Mouse (Mus musculus) retina, postnatal 1 day (tissue): ENCODE results near the gene Tmem130.
A peak's percentile ranks its signal among the peaks of the same experiment; 100 is the strongest.
"Not testable (repeated sequence)": the region's sequence is repeated elsewhere in the genome, so short reads cannot be mapped to it uniquely, and the experiment has no call there.

Experiments
- DNase-seq: peaks from one replicate; pipeline ENCODE4 v3.0.0-alpha.2; 2012

Gene Tmem130

DNA sequence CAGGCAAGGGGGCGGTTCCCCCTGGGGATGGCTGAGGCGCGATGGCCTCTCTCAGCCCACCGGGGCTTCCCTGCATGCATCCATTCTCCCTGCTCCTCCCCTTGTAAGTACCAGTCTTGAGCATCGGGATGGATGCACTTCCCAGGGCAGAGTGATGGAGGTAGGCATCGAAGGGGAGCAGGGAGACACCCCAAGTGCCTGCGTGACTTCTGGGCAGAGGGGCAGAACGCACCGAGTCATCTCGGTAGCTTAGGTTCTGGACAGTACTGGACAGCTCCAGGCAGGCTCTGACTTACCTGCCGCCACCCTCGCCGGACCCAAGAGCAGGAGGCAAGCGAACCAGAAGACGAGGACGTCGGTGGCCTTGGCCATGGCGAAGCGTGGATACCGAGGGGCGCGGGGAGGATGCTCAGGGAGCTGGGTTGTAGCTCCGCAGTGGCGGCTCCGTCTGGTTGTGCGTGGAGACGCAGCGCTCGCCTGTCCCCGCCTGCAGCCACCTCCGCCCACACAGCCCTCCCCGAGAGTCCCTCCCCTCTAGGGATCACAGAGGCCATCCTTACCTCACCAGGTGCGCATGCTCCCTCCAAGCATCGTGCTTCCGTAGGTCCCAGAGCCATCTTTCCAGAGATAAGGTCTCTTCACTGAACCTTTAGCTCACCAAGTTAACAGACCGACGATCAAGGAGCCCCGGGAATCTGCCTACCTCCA lies at the start of gene Tmem130:
Tmem130 (minus strand) TSS at position 658 of the 708 bp plus-strand sequence.
- DNase-seq: peak; percentile 77

DNA sequence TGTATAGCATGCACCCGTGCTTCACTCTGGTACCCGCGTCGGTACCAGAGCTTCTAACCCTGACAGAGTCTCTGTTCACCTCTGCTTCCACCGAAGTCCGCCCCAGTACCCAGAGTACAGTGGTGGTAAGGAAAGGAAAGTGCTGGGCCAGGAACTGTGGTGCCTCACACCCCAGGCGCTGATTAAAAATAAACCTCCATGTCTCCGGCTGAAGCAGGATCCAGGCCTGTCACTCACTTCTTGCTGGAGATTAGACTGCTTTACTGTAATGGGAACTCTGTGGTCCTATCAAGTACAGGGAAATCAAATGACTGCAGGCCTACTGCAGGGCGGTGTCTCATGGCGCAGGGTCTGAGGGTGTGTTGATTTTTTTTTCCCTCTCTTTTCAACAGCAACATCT lies 45.3 kb upstream of the Tmem130 start:
- DNase-seq: no peak

DNA sequence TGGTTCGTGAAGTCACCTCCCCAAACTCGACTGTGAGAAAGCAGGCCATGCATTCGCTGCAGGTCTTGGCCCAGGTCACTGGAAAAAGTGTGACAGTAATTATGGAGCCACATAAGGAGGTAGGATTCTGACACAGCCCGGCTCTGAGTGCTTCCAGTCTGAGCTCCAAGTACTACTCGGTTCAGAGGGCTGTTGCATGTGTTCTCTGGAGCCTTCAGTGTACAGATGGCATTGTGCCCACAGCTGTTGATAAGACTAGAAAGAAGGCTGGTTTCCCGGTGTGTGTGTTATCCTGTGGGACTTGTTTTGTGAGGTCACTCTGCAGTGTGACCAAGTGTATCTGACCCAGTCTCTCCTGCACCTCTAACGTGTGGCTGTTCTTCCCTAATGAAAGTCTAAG lies 42.6 kb upstream of the Tmem130 start:
- DNase-seq: no peak

DNA sequence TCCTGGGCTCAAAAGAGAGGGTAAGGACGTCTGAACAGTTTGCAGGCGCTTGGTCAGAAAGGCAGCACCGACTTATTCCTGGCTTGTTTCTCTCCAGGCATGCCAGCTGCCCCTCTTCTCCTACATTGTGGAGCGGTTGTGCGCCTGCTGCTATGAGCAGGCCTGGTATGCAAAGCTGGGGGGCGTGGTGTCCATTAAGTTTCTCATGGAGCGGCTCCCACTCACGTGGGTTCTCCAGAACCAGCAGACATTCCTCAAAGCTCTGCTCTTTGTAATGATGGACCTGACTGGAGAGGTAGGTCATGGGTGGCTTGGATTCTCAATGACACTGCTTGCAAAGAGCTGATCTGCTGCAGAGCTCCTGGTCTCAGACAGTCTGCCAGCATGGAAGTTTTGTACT lies 41.4 kb upstream of the Tmem130 start:
- no peak for DNase-seq

DNA sequence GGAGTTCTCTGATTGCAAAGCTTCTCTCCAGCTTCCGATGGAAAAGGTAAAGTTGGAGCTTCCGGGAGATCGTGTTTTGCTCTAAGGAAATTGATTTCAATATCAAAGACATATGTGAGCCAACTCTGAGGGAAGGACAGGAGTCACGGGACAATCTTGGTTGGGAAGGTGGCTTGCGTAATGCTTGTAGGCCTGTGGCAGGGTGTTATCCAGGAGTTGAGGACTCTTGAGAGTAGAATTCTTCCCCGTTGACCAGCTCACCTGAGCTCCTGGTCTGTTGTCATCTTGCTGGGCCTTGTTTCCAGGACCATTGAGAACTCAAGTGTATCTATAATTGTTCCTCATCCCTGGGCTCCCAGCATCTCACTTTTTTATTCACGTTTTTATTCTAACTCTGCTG lies 35.5 kb upstream of the Tmem130 start:
- DNase-seq: no peak

DNA sequence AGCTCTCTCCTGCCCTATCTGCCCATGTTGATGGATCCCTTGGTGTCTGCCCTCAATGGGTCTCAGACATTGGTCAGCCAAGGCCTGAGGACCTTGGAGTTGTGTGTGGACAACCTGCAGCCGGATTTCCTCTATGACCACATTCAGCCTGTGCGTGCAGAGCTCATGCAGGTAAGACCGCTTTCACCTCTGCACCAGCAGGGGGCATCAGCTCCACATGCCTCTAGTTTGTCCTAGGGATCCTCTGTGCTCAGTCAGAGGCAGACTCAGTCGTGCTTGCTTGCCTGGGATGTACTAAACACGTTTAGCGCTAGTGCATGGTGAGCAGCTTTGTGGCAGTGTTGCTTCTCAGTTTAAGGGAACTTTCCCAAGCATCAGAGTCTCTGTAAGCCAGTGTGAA lies 33.1 kb upstream of the Tmem130 start:
- peak; percentile 33 for DNase-seq

DNA sequence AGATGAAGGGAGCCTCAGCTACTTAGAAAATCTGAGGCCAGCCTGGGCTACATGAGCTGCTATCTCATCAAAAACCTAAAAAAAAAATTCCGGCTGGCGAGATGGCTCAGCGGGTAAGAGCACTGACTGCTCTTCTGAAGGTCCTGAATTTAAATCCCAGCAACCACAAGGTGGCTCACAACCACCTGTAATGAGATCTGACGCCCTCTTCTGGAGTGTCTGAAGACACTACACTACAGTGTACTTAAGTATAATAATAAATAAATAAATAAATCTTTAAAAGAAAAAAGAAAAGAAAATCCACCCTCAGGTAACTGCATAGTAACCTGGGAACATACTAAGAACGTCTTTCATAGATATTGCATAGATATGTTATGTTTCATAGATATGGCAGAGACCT lies 31.8 kb upstream of the Tmem130 start:
- no peak for DNase-seq

DNA sequence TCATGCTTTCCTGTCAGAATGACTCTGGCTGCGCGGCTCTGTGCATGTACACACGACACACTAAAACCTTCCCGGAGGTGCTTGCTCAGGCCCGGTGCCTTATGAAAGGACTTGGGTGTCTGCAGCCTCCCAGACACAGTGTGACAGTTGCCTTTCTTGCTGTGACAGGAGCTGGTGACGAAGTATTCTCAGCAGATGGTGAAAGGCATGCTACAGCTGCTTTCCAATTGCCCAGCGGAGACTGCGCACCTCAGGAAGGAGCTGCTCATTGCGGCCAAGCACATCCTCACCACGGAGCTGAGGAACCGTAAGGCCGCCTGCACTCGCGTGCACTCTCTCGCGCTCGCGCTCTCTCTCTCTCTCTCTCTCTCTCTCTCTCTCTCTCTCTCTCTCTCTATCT lies 24.8 kb upstream of the Tmem130 start:
- DNase-seq: no peak

DNA sequence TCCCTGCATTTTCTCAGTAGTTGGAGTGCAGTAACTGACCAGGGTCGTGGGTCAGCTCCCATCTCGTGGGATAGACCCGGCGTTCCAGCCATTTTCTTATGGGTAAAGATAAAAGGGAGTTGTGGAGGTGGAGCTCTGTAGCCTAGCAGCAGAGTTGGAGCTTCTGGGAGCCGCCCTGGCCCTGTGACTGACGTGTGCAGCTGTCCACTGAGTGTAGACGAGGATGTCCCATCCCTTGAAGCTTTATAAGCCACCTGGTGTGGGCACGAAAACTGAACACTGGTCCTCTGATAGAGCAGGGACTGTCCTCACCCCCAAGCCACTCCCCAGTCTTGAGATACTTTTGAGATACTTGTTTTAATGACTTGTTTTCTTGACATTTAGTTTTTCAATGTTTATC lies 19.0 kb upstream of the Tmem130 start:
- no peak for DNase-seq

DNA sequence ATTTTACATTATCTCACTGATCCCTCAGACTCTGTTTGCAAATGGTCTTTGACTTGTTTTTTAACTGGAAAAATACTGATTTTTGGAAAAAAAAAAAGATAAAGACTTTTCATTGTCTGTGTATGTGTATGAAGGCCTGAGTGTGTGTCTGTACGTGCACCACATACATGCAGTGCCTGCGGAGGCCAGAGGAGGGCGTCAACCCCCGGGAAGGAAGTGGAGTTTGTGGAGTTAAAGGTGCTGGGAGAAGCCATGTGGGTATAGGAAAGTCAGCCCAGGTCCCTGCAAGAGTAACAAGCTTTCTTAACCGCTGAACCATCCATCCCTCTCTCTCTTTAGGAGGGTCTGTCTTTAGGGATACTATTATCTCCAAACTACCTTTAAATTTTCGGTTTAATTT lies 11.6 kb upstream of the Tmem130 start:
- DNase-seq: no peak

DNA sequence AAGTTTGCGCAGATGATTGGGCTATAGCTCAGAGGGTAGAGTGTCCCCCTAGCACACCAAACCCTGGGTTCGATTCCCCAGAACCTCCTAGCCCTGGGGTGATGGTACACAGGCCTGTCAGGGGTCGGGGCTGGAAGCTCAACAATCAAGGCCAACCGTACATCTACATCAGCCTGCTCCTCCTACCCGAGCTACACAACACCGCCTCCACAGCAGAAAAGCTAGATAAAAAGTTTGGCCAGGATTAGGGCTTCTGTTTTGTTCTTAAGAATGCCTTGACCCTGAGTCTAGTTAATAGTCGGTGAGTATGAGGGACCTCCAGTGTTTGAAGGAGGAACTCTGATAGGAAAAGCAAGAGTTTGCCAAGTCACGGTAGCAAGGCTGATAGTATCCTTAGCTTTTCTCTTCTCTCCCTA lies 7.5 kb upstream of the Tmem130 start:
- DNase-seq: no peak

DNA sequence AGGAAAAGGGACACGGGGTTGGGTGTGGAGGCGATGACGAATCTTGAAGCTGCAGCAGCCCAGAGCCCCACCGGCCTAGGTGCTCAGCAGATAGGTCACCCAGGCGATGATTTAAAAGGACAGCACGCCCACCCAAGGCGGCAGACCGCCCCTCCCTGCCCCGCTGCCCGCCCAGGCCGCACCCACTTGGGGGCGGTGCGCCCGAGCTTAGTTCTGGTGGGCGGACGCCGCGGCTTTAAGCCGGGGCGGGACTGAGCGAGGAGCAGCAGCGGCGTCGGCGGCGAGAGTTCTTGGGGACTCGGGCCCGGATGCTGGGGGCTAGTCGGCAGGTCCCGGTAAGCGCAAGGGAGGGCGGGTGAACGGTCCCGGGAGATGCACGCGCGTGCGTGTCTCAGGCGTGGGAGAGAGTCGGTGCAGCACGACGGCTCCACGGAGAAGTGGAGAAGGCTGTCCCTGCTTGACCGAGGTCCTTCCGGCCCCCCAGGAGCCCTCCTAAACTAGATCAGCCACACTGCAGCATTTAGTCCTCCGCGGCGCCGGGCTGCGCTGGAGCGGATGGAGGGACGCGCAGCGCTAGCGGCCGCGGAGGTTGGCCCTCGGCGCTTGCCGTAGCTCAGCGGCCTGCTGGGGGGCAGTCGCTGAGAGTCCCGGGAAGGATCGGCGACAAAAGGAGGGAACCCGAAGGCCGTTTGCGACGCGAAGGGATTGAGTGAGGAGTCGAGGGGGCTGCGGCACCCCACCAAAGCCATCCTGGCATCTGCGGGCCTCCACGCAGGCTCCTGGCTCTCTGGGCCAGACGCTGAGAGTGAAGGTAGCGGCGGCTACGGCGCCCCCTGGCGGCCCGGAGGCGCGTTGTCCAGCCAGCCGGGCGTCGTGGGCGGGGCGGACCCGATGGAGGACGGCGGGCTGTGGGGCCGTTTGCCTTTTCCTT lies 6.6 kb upstream of the Tmem130 start:
- peak; percentile 95 for DNase-seq

DNA sequence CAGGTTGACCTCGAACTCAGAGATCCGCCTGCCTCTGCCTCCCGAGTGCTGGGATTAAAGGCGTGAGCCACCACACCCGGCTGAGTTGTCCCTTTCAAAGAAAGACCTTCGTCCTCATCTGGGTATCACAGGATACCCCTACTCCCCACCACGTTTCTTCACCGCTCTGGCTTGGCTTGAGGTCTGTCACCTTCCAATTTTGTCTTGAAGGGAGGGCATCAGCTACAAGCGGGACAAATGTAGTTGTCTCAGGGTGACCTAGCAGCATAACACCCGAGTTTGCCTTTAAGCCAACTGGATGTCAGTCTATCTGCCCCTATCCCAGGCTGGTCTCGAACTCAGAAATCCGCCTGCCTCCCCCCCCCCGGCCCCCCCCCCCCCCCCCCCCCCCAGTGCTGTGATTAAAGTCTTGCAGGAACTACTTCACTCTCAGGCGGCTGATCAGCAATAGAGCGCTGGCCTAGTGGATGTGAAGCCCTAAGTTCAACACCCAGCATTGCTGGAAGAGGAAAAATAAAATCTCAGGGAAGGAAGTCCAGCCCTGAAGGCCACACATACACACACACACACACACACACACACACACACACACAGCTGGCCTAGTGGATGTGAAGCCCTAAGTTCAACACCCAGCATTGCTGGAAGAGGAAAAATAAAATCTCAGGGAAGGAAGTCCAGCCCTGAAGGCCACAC lies 5.6 kb upstream of the Tmem130 start, which contains the start of gene Trrap:
Trrap (plus strand) TSS at position 627 of the 693 bp plus-strand sequence.
- DNase-seq: not testable (repeated sequence)

DNA sequence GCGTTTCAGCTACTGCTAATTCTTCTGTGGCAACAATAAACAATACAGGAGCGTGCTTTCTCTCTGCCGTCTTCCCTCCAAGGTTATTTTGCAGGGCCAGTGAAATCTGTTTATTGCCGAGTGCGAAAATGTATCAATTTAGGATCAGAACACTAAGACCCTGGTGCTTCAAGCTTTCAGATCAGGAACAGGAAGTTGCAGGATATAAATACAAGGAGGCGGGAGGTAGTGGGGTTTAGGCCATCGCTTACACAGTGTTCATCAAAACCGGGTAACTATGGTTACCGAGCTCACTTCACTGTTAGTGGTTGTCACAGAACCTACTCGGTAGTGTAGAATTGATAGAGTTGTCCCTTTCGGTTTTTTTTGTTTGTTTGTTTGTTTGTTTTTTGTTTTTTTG lies 5.0 kb upstream of the Tmem130 start:
- DNase-seq: no peak

DNA sequence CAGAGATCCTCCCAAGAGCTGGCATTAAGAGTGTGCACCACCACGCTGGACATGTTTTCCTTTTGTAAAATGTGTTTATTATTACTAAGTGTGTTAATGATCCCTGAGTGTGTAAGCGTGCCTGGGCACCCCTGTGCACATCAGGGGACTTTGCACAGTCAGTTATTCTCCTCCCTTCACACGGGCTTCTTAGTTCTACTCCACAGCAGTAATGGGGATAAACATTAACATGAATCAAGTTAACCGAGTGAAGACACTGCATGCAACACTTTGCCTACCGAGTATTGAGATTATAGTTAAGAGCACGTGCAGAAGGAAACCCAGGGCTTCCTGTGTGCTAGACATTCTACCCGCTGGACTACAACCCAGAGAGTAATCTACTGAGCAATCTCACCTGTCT lies 4.4 kb upstream of the Tmem130 start:
- DNase-seq: no peak

DNA sequence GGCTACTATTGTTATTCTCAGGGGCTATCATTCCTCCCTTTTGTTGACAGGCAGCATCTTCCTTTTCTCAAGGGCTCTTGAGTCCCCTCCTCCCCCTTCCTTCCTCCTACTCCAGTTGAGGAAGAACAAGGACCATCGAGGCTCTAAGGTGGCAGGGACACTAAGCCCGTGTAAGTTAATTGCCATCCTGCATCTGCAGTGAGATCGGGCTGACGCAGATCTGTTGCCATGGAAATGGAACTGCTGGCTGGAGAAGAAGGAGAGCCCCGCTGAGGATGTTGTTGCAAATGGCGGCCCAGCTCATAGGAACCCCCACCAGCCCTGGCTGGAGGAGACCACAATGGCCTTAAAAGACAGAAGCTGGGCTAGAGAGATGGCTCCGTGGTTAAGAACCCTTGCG lies 3.2 kb downstream of the Tmem130 start:
- peak; percentile 55 for DNase-seq

DNA sequence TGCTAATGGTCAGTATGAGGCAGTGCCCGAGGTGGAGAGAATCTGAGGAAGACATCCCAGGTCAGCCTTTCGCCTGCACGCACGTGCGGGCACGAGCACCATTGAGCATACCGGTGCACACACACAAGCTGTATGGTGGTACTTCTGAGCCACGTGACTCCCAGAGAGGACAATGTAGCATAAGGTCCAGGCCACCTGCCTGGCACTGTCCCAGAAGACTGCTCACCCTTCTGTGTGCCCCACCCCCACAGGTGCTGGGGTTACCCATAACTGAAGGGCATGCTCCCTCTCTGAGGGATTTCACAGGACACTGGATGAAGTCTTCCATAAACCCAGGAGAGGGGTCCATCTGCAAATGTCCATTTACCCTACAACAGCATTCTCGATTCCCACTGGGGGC lies 4.2 kb downstream of the Tmem130 start:
- DNase-seq: no peak

DNA sequence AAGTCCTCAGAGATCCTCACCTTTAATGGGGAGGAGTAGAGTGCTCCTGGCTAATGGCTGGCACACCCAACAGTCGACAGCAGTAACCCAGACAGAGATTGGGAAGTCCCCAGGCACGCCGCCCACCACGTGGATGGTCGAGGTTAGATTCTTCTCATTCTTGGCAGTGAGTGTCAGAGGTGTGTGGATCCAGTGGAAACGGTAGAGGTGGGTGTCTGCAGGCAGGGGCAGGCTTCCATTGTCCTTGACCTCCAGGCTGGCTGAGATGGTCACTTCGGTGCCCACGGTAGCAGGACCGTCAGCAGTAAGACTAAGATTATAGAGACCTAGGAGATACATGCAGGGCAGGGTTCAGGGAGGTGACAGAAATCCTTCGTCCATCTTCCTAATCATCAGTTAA lies 6.4 kb downstream of the Tmem130 start:
- DNase-seq: no peak

DNA sequence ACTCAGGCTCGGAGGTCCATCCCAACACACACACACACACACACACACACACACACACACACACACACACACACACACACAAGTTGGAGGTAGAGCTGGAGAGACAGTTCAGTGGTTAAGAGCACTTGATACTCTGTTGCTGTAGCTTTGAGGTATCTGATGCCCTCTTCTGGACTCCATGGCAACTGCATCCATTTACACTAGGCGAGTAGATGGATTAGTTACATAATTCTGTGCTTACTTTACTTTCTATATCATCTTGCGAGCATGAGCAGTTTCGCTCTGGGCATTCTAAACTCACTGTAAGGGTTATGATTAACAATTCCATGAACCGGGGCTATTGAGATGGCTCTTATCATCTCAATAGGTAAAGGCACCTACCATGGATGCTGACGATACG lies 8.6 kb downstream of the Tmem130 start:
- peak; percentile 69 for DNase-seq

DNA sequence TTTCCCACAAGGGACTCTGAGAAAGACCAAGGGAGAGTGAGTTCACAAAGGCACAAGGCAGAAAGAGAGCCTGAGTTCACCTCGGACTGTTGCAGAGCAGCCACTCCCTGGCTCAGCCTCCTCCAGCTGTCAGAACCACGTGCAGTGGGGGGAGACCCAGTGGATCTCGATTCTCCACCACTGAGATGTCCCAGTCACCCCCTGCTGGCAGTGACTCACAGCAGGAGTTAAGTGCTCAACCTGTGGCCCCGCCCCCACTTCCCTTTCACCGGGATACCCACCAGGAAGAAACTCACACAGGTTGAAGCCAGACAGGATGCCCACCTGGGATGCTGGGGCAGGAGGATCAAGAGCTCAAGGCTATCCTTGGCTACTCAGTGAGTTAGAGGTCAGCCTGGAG lies 9.2 kb downstream of the Tmem130 start:
- no peak for DNase-seq

DNA sequence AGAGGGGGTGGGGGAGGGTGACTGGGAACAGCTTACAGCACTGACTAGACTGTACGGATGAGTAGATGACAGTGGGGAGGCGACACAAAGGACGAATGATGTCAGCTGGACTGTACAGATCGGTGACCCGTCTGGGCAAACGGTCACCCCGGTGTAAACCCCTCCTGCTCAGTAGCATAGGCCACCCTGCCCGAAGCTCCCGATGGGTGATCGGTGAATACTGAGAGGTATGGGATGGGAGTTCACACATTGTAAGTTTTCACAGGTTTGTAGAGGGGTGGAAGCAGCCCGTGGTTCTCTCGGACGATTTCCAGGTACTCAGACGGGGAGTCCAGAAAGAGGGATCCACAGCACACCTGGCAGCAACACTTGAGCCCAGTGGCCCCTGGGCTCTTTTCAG lies 24.5 kb downstream of the Tmem130 start:
- no peak for DNase-seq

DNA sequence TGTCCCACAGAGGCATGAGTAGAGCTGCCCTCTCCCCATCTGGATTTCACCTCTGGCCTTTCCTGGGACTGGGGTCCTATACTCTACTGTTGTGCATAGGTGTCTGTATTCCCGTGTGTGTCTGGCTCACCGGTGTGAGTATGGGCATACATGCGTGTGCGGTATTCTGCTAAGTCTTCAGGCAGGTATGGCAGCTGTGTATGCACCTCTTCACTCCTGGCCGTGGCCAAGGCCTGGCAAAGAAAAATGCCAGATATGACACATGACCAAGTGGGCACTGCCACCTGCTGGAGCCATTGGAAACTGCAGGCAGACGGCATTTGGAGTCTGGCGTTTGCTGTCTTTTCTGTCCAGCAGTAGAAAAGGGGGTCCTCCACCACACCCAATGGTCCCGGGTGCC lies 26.7 kb downstream of the Tmem130 start:
- DNase-seq: peak; percentile 76

DNA sequence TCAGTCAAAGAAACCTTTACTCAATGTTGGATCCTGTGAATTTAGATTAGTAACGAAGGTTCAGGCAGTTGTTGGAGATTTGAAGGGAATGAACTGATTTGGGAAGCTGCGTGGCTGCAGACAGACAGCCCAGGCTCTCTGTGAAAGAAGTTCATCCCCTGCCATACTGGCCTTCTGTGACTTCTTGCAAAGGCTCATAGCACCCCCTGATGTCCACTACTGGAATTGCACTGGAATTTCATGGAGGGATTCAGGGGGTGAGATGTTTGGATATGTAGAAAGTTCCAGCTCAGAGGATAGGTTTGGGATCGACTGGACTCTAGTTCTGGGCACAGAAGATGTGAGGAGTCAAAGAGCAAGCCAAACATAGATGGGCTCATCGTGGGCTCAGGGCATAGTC lies 27.7 kb downstream of the Tmem130 start:
- peak; percentile 80 for DNase-seq

DNA sequence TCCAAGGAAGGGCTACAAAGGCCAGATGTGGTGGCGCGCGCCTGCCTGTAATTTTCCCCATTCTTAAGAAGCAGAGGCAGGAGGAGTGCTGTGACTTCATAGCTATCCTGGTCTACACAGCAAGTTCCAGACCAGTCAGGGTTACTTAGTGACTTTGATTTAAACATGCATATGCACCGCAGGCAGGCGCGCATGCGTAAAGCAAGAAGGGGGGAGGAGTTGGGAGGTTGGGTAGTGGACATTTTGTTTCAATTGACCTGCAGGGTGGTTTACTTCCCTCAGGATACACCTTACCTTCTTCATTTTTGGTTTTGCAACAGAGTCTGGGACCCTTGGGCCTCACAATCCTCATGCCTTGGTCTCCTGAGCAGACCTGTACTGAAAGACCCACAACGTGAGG lies 32.4 kb downstream of the Tmem130 start:
- DNase-seq: no peak
